Mouse (Mus musculus) spleen, postnatal 14 days (tissue): ENCODE measurements around the gene Herc6.
A peak's percentile ranks its signal among the peaks of the same experiment; 100 is the strongest.

Experiments used
- DNase-seq, 2 experiments: peaks; one replicate each; pipeline ENCODE4 v3.0.0; 2021 to 2022; ENCODE audit warnings: low spot score in 2 of 2

The Herc6 gene

GRCm38 (mm10) chr6:57571587-57571986 lies 9.2 kb upstream of the Herc6 start:
- no peak for DNase-seq

- no peak for DNase-seq
Measured at GRCm38 (mm10) chr6:57581595-57581994, 795 bp downstream of the Herc6 start.

- peak in 1 of 2 experiments; percentile 8 for DNase-seq
Measured at GRCm38 (mm10) chr6:57582356-57582755, 1.6 kb downstream of the Herc6 start.

- DNase-seq = no peak
Measured at GRCm38 (mm10) chr6:57605546-57606307, 24.9 kb downstream of the Herc6 start.

GRCm38 (mm10) chr6:57607999-57608398 lies 27.2 kb downstream of the Herc6 start:
- no peak for DNase-seq

- DNase-seq = no peak
Measured at GRCm38 (mm10) chr6:57609631-57610030, 28.8 kb downstream of the Herc6 start.

- DNase-seq = no peak
Measured at GRCm38 (mm10) chr6:57615788-57616187, 35.0 kb downstream of the Herc6 start.

GRCm38 (mm10) chr6:57639531-57639930 lies 58.7 kb downstream of the Herc6 start:
- no peak for DNase-seq

GRCm38 (mm10) chr6:57641789-57642188 lies 61.0 kb downstream of the Herc6 start:
- peak; percentile 3 to 9 for DNase-seq

GRCm38 (mm10) chr6:57647256-57647655 lies 66.5 kb downstream of the Herc6 start:
- no peak for DNase-seq

- DNase-seq = no peak
Measured at GRCm38 (mm10) chr6:57661295-57661694, 80.5 kb downstream of the Herc6 start.

- no peak for DNase-seq
Measured at GRCm38 (mm10) chr6:57684156-57684555, 103.4 kb downstream of the Herc6 start.

GRCm38 (mm10) chr6:57691467-57692261 lies 110.9 kb downstream of the Herc6 start, which contains the start of gene Pyurf:
Gene Pyurf (minus strand): TSS chr6:57692078.
- peak; percentile 68 to 74 for DNase-seq

GRCm38 (mm10) chr6:57693116-57693515 lies 112.3 kb downstream of the Herc6 start:
- no peak for DNase-seq

GRCm38 (mm10) chr6:57701686-57702085 lies 120.9 kb downstream of the Herc6 start:
- DNase-seq = no peak

- DNase-seq = peak in 1 of 2 experiments; percentile 14
Measured at GRCm38 (mm10) chr6:57702376-57702742, 121.6 kb downstream of the Herc6 start, which contains the start of gene Lancl2. Gene Lancl2 (plus strand): TSS chr6:57702540.

- peak; percentile 94 to 95 for DNase-seq
Measured at GRCm38 (mm10) chr6:57702743-57703499, 122.1 kb downstream of the Herc6 start.

GRCm38 (mm10) chr6:57703703-57704102 lies 122.9 kb downstream of the Herc6 start:
- DNase-seq = no peak

- no peak for DNase-seq
Measured at GRCm38 (mm10) chr6:57706721-57707120, 125.9 kb downstream of the Herc6 start.

GRCm38 (mm10) chr6:57711726-57712125 lies 130.9 kb downstream of the Herc6 start:
- DNase-seq = no peak
